7 mouse cellular contexts compared by ENCODE assay signal in genomic region chr15:100910381-100910841, GRCm38 (mm10). TPM values are rescaled to one million over a fixed set of nuclear protein-coding genes. Genes with fewer than 3 reads are reported as not detected.
DNase-seq lines count a peak whose midpoint lies in the region; ATAC-seq lines count a peak whose summit lies in the region.

No protein-coding gene starts in this region.

- no peaks in the 10 kb centered on the region for H3K36me3 ChIP-seq in forebrain, embryonic 12.5 days (replicated peaks)
- H3K36me3 ChIP-seq in limb, embryonic 10.5 days: no peaks in the 10 kb centered on the region

- peak; percentile 40 for ATAC-seq in forebrain, embryonic 12.5 days (ENCODE audit: low FRiP score)
- ATAC-seq in inflammation-experienced regulatory T-cells, adult 6 months: no peak

- no peaks in the 10 kb centered on the region for H3K27me3 ChIP-seq in forebrain, embryonic 12.5 days
- H3K27me3 ChIP-seq in limb, embryonic 10.5 days (ENCODE audit: low read depth, poor library complexity, severe bottlenecking): no peaks in the 10 kb centered on the region

- H3K9ac ChIP-seq in forebrain, embryonic 12.5 days: no peak overlapping the region

- H3K4me2 ChIP-seq in forebrain, embryonic 12.5 days: no peak overlapping the region

- peaks cover 42% of the 10 kb centered on the region for H3K4me1 ChIP-seq in forebrain, embryonic 12.5 days
- peaks cover 11% of the 10 kb centered on the region for H3K4me1 ChIP-seq in limb, embryonic 10.5 days

- peak overlapping the region; percentile 77 for H3K27ac ChIP-seq in forebrain, embryonic 12.5 days
- H3K27ac ChIP-seq in limb, embryonic 10.5 days: no peak overlapping the region

- WGBS in forebrain, embryonic 12.5 days: 45% methylated on average over 10 of the region's 10 CpGs
- 74% methylated on average over 10 of the region's 10 CpGs for WGBS in limb, embryonic 10.5 days

- no peak overlapping the region for H3K4me3 ChIP-seq in forebrain, embryonic 12.5 days (replicated peaks)
- H3K4me3 ChIP-seq in limb, embryonic 10.5 days: no peak overlapping the region

- H3K9me3 ChIP-seq in forebrain, embryonic 12.5 days: no peaks in the 10 kb centered on the region
- no peaks in the 10 kb centered on the region for H3K9me3 ChIP-seq in limb, embryonic 10.5 days (replicated peaks)

- DNase-seq in cerebellum, adult 11 months: peak; percentile 57
- DNase-seq in left cerebral cortex, adult 11 months (ENCODE audit: low spot score): peak; percentile 49
- peak; percentile 68 to 77 for DNase-seq in right cerebral cortex, postnatal 10 days (ENCODE audit: low spot score in 2 of 2)
- no peak for DNase-seq in limb, embryonic 10.5 days (ENCODE audit: low spot score)
- DNase-seq in thymus, postnatal 0 days (ENCODE audit: low spot score): no peak

RNA-seq across cellular contexts. Expression of gene Scn8a, which starts 40.8 kb away (rescaled TPM):
- polyA plus RNA-seq in forebrain, embryonic 12.5 days (2016; fragmentation: Nextera tagmentation; extraction: Ambion mirVana): 19.3 and 20.7 TPM in 2 replicates
- polyA plus RNA-seq in limb, embryonic 10.5 days (2016; fragmentation: Nextera tagmentation; extraction: Ambion mirVana): 3.9 and 4.3 TPM in 2 replicates
- polyA plus RNA-seq in inflammation-experienced regulatory T-cells, adult 6 months (2017; shearing (Covaris generic)): 1 to 10 TPM in 1 of 3 experiments, under 1 TPM in 2; 0.14 to 1.1 (median 0.78) TPM
- polyA plus RNA-seq in thymus, postnatal 0 days (2015; fragmentation: Nextera tagmentation; extraction: Ambion mirVana): 2.0 and 2.1 TPM in 2 replicates

Comparison
In these comparisons a context has a peak if more than half of its experiments do, and no peak if none do; other contexts are left out.
1. DNase-seq: peak in cerebellum, adult 11 months (single experiment), left cerebral cortex, adult 11 months (single experiment) and right cerebral cortex, postnatal 10 days (2 of 2); none in limb, embryonic 10.5 days (single experiment) and thymus, postnatal 0 days (single experiment).